Mouse (Mus musculus) forebrain, embryonic 13.5 days (tissue): ENCODE results near the gene Gm20662. TPM values are rescaled to one million over a fixed set of nuclear protein-coding genes. Genes with fewer than 3 reads are reported as not detected.
A peak's percentile ranks its signal among the peaks of the same experiment; 100 is the strongest.

Experiments used
- ATAC-seq: fragments of 200-750 bp; cut with Nextera tagmentation; 2 replicates; pipeline ENCODE4 v1.8.0; 2017
- H3K27ac ChIP-seq: fragments of 300-500 bp; sonication (generic); 2 replicates; pipeline ENCODE4 v1.5.1; 2015; ENCODE audit warnings: inconsistent platforms, mild to moderate bottlenecking, moderate library complexity
- H3K27me3 ChIP-seq: fragments of 300-500 bp; sonication (generic); 2 replicates; pipeline ENCODE4 v1.6.1; 2015; ENCODE audit warnings: mild to moderate bottlenecking, inconsistent platforms
- H3K36me3 ChIP-seq: fragments of 300-500 bp; sonication (generic); 2 replicates; pipeline ENCODE4 v1.6.1; 2015; ENCODE audit warnings: mild to moderate bottlenecking, inconsistent platforms; ENCODE audit not compliant: poor library complexity, severe bottlenecking
- H3K4me1 ChIP-seq: fragments of 300-500 bp; sonication (generic); 2 replicates; pipeline ENCODE4 v1.6.1; 2015; ENCODE audit warnings: inconsistent platforms
- H3K4me2 ChIP-seq: fragments of 300-500 bp; sonication (generic); 2 replicates; pipeline ENCODE4 v1.6.1; 2015; ENCODE audit warnings: inconsistent platforms, mild to moderate bottlenecking, moderate library complexity
- H3K4me3 ChIP-seq: fragments of 300-500 bp; sonication (generic); 2 replicates; pipeline ENCODE4 v1.5.1; 2015; ENCODE audit warnings: mild to moderate bottlenecking, inconsistent platforms
- H3K9ac ChIP-seq: fragments of 300-500 bp; sonication (generic); 2 replicates; pipeline ENCODE4 v1.6.1; 2015; ENCODE audit warnings: mild to moderate bottlenecking, inconsistent platforms
- H3K9me3 ChIP-seq: fragments of 300-500 bp; sonication (generic); replicated peaks from 2 replicates; pipeline ENCODE4 v1.6.1; 2016; ENCODE audit warnings: inconsistent platforms
- WGBS: fragments of 180-500 bp; shearing (Covaris S2); methylation state at CpG from one replicate; pipeline ENCODE4 v1.1.7; 2015; 5-methylcytosine and 5-hydroxymethylcytosine counted together
- polyA plus RNA-seq: library from polyadenylated mRNA; unstranded; fragments of >200 nt; fragmentation: Nextera tagmentation; extraction: Ambion mirVana; gene quantifications from 2 replicates; pipeline ENCODE4 v1.2.1, GENCODE M21; 2015

The Gm20662 gene
- polyA plus RNA-seq, 1 experiment from 2014 or later = 0.52 TPM

GRCm38 (mm10) chr9:108027867-108028266 is 31.7 kb downstream of the Gm20662 start:
- WGBS = 98% methylated on average over 3 of the region's 3 CpGs
- ATAC-seq = no peak
- Histone ChIP-seq H3K9ac (no peak overlapping the region), H3K36me3 (peaks cover 61% of the 10 kb centered on the region), H3K4me2 (no peak overlapping the region), H3K4me1 (no peaks in the 10 kb centered on the region), H3K27ac (no peak overlapping the region), H3K9me3 (no peaks in the 10 kb centered on the region), H3K27me3 (no peaks in the 10 kb centered on the region), H3K4me3 (no peak overlapping the region)

- ATAC-seq = no peak
- H3K36me3 ChIP-seq = peaks cover 57% of the 10 kb centered on the region
- 94% methylated on average over 5 of the region's 5 CpGs for WGBS
These were observed 36.0 kb downstream of the Gm20662 start for GRCm38 (mm10) chr9:108032126-108032525.

GRCm38 (mm10) chr9:108035331-108036156 is 39.4 kb downstream of the Gm20662 start:
- H3K9ac ChIP-seq = no peak overlapping the region
- peaks cover 62% of the 10 kb centered on the region for H3K36me3 ChIP-seq
- H3K4me2 ChIP-seq = no peak overlapping the region
- no peaks in the 10 kb centered on the region for H3K4me1 ChIP-seq
- H3K27ac ChIP-seq = no peak overlapping the region
- ATAC-seq = no peak
- H3K27me3 ChIP-seq = no peaks in the 10 kb centered on the region
- no peaks in the 10 kb centered on the region for H3K9me3 ChIP-seq
- no peak overlapping the region for H3K4me3 ChIP-seq
- 91% methylated on average over 2 of the region's 2 CpGs for WGBS

More at GRCm38 (mm10) chr9:108032126-108032525, 36.0 kb downstream of the Gm20662 start:
- Histone ChIP-seq H3K27ac (no peak overlapping the region), H3K9ac (no peak overlapping the region), H3K4me1 (no peaks in the 10 kb centered on the region), H3K4me2 (no peak overlapping the region), H3K4me3 (no peak overlapping the region), H3K27me3 (no peaks in the 10 kb centered on the region), H3K9me3 (no peaks in the 10 kb centered on the region)

- no peak for ATAC-seq
- Histone ChIP-seq H3K27me3 (no peaks in the 10 kb centered on the region), H3K4me2 (no peak overlapping the region), H3K9ac (no peak overlapping the region), H3K4me3 (no peak overlapping the region), H3K4me1 (peaks cover 18% of the 10 kb centered on the region), H3K27ac (no peak overlapping the region), H3K36me3 (peaks cover 67% of the 10 kb centered on the region), H3K9me3 (no peaks in the 10 kb centered on the region)
- WGBS = 97% methylated on average over 8 of the region's 8 CpGs
These were observed 48.8 kb downstream of the Gm20662 start for GRCm38 (mm10) chr9:108044751-108045492.

GRCm38 (mm10) chr9:108046582-108046981 is 50.4 kb downstream of the Gm20662 start:
- no peak overlapping the region for H3K9ac ChIP-seq
- no peaks in the 10 kb centered on the region for H3K9me3 ChIP-seq
- H3K27me3 ChIP-seq = no peaks in the 10 kb centered on the region
- ATAC-seq = no peak
- H3K36me3 ChIP-seq = peaks cover 67% of the 10 kb centered on the region
- no peak overlapping the region for H3K27ac ChIP-seq
- H3K4me3 ChIP-seq = no peak overlapping the region
- peaks cover 21% of the 10 kb centered on the region for H3K4me1 ChIP-seq
- no peak overlapping the region for H3K4me2 ChIP-seq
- WGBS = 94% methylated on average over 4 of the region's 4 CpGs

- H3K9ac ChIP-seq = peak overlapping the region; percentile 79
- 48% methylated on average over 17 of the region's 17 CpGs for WGBS
- ATAC-seq = no peak
- peaks cover 24% of the 10 kb centered on the region for H3K4me1 ChIP-seq
- H3K27ac ChIP-seq = peak overlapping the region; percentile 61
- H3K4me3 ChIP-seq = peak overlapping the region; percentile 74
- peak overlapping the region; percentile 93 for H3K4me2 ChIP-seq
- H3K9me3 ChIP-seq = no peaks in the 10 kb centered on the region
- H3K36me3 ChIP-seq = peaks cover 60% of the 10 kb centered on the region
- no peaks in the 10 kb centered on the region for H3K27me3 ChIP-seq
These were observed 51.7 kb downstream of the Gm20662 start for GRCm38 (mm10) chr9:108047601-108048565.

GRCm38 (mm10) chr9:108048566-108048955 is 52.4 kb downstream of the Gm20662 start:
- H3K27me3 ChIP-seq = no peaks in the 10 kb centered on the region
- H3K27ac ChIP-seq = peak overlapping the region; percentile 61
- peak overlapping the region; percentile 93 for H3K4me2 ChIP-seq
- H3K36me3 ChIP-seq = peaks cover 54% of the 10 kb centered on the region
- peaks cover 30% of the 10 kb centered on the region for H3K4me1 ChIP-seq
- peak overlapping the region; percentile 79 for H3K9ac ChIP-seq
- WGBS = 1% methylated on average over 19 of the region's 19 CpGs
- ATAC-seq = peak; percentile 52
- peak overlapping the region; percentile 74 for H3K4me3 ChIP-seq
- H3K9me3 ChIP-seq = no peaks in the 10 kb centered on the region

GRCm38 (mm10) chr9:108049016-108049455 is 52.9 kb downstream of the Gm20662 start, which contains the start of gene Gmppb:
Gene Gmppb (plus strand): TSS chr9:108049242.
- under 1% methylated on average over 39 of the region's 39 CpGs for WGBS
- Histone ChIP-seq H3K9ac (peak within 1 kb of the TSS; percentile 79), H3K36me3 (peaks cover 57% of the 10 kb centered on the region), H3K4me2 (peak within 1 kb of the TSS; percentile 93), H3K27me3 (no peaks in the 10 kb centered on the region), H3K9me3 (no peaks in the 10 kb centered on the region), H3K27ac (peak within 1 kb of the TSS; percentile 61), H3K4me3 (peak within 1 kb of the TSS; percentile 74), H3K4me1 (peaks cover 30% of the 10 kb centered on the region)
- ATAC-seq = peak; percentile 96

- peak; percentile 7 for ATAC-seq
- H3K36me3 ChIP-seq = peaks cover 61% of the 10 kb centered on the region
- WGBS = 45% methylated on average over 15 of the region's 15 CpGs
These were observed 53.6 kb downstream of the Gm20662 start for GRCm38 (mm10) chr9:108049561-108050251.

GRCm38 (mm10) chr9:108051184-108051930 is 55.2 kb downstream of the Gm20662 start:
- no peaks in the 10 kb centered on the region for H3K27me3 ChIP-seq
- H3K4me3 ChIP-seq = no peak overlapping the region
- peaks cover 30% of the 10 kb centered on the region for H3K4me1 ChIP-seq
- no peaks in the 10 kb centered on the region for H3K9me3 ChIP-seq
- H3K27ac ChIP-seq = no peak overlapping the region
- no peak for ATAC-seq
- 94% methylated on average over 15 of the region's 15 CpGs for WGBS
- no peak overlapping the region for H3K4me2 ChIP-seq
- no peak overlapping the region for H3K9ac ChIP-seq
- peaks cover 61% of the 10 kb centered on the region for H3K36me3 ChIP-seq

More at GRCm38 (mm10) chr9:108049561-108050251, 53.6 kb downstream of the Gm20662 start:
- H3K27ac ChIP-seq = peak overlapping the region; percentile 51
- H3K4me3 ChIP-seq = peak overlapping the region; percentile 74
- H3K9me3 ChIP-seq = no peaks in the 10 kb centered on the region
- H3K27me3 ChIP-seq = no peaks in the 10 kb centered on the region
- H3K4me2 ChIP-seq = peak overlapping the region; percentile 93
- peak overlapping the region; percentile 79 for H3K9ac ChIP-seq
- peaks cover 30% of the 10 kb centered on the region for H3K4me1 ChIP-seq
